In the genomic region with DNA sequence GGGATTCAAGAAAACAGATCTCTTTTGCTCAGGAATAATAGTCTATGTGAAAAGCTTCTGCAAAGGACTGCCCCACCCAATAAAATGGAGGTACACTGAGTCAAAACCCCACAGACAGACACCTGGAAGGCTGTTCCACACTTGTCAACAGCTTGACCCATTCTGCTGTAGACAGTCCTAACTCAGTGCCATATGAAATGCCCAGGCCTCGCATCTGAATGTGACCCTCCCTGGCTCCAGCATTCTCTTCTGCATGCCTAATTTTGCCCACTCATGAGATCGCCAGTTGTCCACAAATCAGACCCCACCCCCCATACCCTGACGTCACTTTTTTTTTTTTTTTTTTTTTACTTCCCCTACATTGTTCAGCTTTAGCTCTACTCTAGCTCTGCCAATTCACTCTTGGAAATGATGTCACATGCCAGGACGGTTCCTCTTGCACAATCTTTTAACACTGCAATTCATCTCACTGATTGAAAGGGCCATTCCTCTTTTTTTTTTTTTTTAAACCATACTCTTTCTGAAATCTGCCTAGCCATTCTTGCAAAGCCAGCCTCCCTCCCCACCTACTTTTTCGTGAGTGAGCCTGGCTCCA, we compare ENCODE assay signal across 8 mouse cellular contexts. TPM values are rescaled to one million over a fixed set of nuclear protein-coding genes. Genes with fewer than 3 reads are reported as not detected.
DNase-seq lines count a peak whose midpoint lies in the region; ATAC-seq and TF ChIP-seq lines count a peak whose summit lies in the region.

No protein-coding gene starts in this region.

- no peak for TF ChIP-seq EP300 in heart, postnatal 0 days (IDR thresholded peaks at IDR 0.05; ENCODE audit: low read depth)

- H3K4me2 ChIP-seq in heart, postnatal 0 days (ENCODE audit: low read depth, low read length) = no peak overlapping the region
- H3K4me2 ChIP-seq in heart, embryonic 12.5 days = no peak overlapping the region
- no peak overlapping the region for H3K4me2 ChIP-seq in forebrain, embryonic 16.5 days (ENCODE audit: low read length)

- H3K27ac ChIP-seq in heart, postnatal 0 days (ENCODE audit: low read depth) = no peak overlapping the region
- no peak overlapping the region for H3K27ac ChIP-seq in heart, embryonic 12.5 days (ENCODE audit: poor library complexity, severe bottlenecking)
- no peak overlapping the region for H3K27ac ChIP-seq in forebrain, embryonic 16.5 days (ENCODE audit: low read length)

- no peak for ATAC-seq in heart, postnatal 0 days (ENCODE audit: insufficient read depth, low read depth)
- no peak; the same call in 1 of the 2 replicates for ATAC-seq in heart, embryonic 12.5 days (ENCODE audit: insufficient number of reproducible peaks, low FRiP score)
- ATAC-seq in forebrain, embryonic 16.5 days = peak; percentile 43; the same call in 1 of the 2 replicates

- no peaks in the 10 kb centered on the region for H3K36me3 ChIP-seq in heart, postnatal 0 days (replicated peaks; ENCODE audit: control insufficient read depth, insufficient read depth, low read length)
- no peaks in the 10 kb centered on the region for H3K36me3 ChIP-seq in heart, embryonic 12.5 days
- H3K36me3 ChIP-seq in forebrain, embryonic 16.5 days (ENCODE audit: control insufficient read depth, insufficient read depth) = no peaks in the 10 kb centered on the region

- no peak for TF ChIP-seq CTCF in heart, postnatal 0 days (IDR thresholded peaks at IDR 0.05; ENCODE audit: low read depth)

- no peaks in the 10 kb centered on the region for H3K27me3 ChIP-seq in heart, postnatal 0 days (ENCODE audit: control insufficient read depth, insufficient read depth, low read length)
- H3K27me3 ChIP-seq in heart, embryonic 12.5 days (replicated peaks) = no peaks in the 10 kb centered on the region
- no peaks in the 10 kb centered on the region for H3K27me3 ChIP-seq in forebrain, embryonic 16.5 days (replicated peaks; ENCODE audit: control insufficient read depth, insufficient read depth, low read length)

- no peak overlapping the region for H3K9ac ChIP-seq in heart, postnatal 0 days (replicated peaks; ENCODE audit: low read depth, low read length)
- H3K9ac ChIP-seq in heart, embryonic 12.5 days = no peak overlapping the region
- no peak overlapping the region for H3K9ac ChIP-seq in forebrain, embryonic 16.5 days (replicated peaks; ENCODE audit: low read depth, low read length)

- peaks cover 4% of the 10 kb centered on the region; the same call in 1 of the 2 replicates for H3K4me1 ChIP-seq in heart, postnatal 0 days (ENCODE audit: control insufficient read depth, insufficient read depth)
- peaks cover 7% of the 10 kb centered on the region for H3K4me1 ChIP-seq in heart, embryonic 12.5 days (replicated peaks)
- H3K4me1 ChIP-seq in forebrain, embryonic 16.5 days (replicated peaks; ENCODE audit: control insufficient read depth, insufficient read depth, low read length) = peaks cover 15% of the 10 kb centered on the region

- peak; percentile 49 for DNase-seq in heart, postnatal 0 days (ENCODE audit: low spot score)
- peak; percentile 98 for DNase-seq in Muller cell, postnatal 12 days (ENCODE audit: inconsistent ontology term)
- peak; percentile 79 for DNase-seq in lung, postnatal 36 days
- no peak for DNase-seq in cerebellum, postnatal 25 days
- no peak for DNase-seq in thymus, adult 18-20 months
- no peak for DNase-seq in cerebellum, adult 11-12 months

- no peaks in the 10 kb centered on the region for H3K9me3 ChIP-seq in heart, postnatal 0 days (replicated peaks; ENCODE audit: control insufficient read depth, low read length)
- H3K9me3 ChIP-seq in heart, embryonic 12.5 days (replicated peaks) = no peaks in the 10 kb centered on the region
- no peaks in the 10 kb centered on the region for H3K9me3 ChIP-seq in forebrain, embryonic 16.5 days (ENCODE audit: control insufficient read depth, low read length)

- 51% methylated on average over 5 of the region's 5 CpGs for WGBS in heart, postnatal 0 days
- WGBS in heart, embryonic 12.5 days = 58% methylated on average over 5 of the region's 5 CpGs
- WGBS in forebrain, embryonic 16.5 days = 16% methylated on average over 5 of the region's 5 CpGs

- no peak overlapping the region for H3K4me3 ChIP-seq in heart, postnatal 0 days (ENCODE audit: low read depth, low read length)
- H3K4me3 ChIP-seq in heart, embryonic 12.5 days = no peak overlapping the region
- H3K4me3 ChIP-seq in forebrain, embryonic 16.5 days (replicated peaks; ENCODE audit: low read length) = no peak overlapping the region

RNA-seq across cellular contexts. Expression of a gene that starts 1.5 kb away (rescaled TPM):
- 1.1 TPM in 1 of 2 replicates, not detected in the other for total RNA-seq in heart, postnatal 0 days (2014; rRNA removed; ENCODE audit: low replicate concordance)
- 0.15 TPM in 1 of 2 replicates, not detected in the other for polyA plus RNA-seq in heart, postnatal 0 days (2015; fragmentation: Nextera tagmentation; extraction: Ambion mirVana)
- polyA plus RNA-seq in heart, embryonic 12.5 days (2016; fragmentation: Nextera tagmentation; extraction: Ambion mirVana) = 0.18 TPM in 1 of 2 replicates, not detected in the other
- 0.67 and 1.2 TPM in 2 replicates for polyA plus RNA-seq in forebrain, embryonic 16.5 days (2015; fragmentation: Nextera tagmentation; extraction: Ambion mirVana)

RNA-seq across cellular contexts. Expression of a gene that starts 48.6 kb away (rescaled TPM):
- 21.3 and 26.6 TPM in 2 replicates for total RNA-seq in heart, postnatal 0 days (2014; rRNA removed; ENCODE audit: low replicate concordance)
- polyA plus RNA-seq in heart, postnatal 0 days (2015; fragmentation: Nextera tagmentation; extraction: Ambion mirVana) = 25.7 and 26.2 TPM in 2 replicates
- polyA plus RNA-seq in heart, embryonic 12.5 days (2016; fragmentation: Nextera tagmentation; extraction: Ambion mirVana) = 34.9 and 35.6 TPM in 2 replicates
- 13.1 and 20.0 TPM in 2 replicates for polyA plus RNA-seq in forebrain, embryonic 16.5 days (2015; fragmentation: Nextera tagmentation; extraction: Ambion mirVana)

Comparison
In these comparisons a context has a peak if more than half of its experiments do, and no peak if none do; other contexts are left out.
1. DNase-seq: peak in heart, postnatal 0 days (single experiment), Muller cell, postnatal 12 days (single experiment) and lung, postnatal 36 days (single experiment); none in cerebellum, postnatal 25 days (0 of 2), thymus, adult 18-20 months (0 of 2) and cerebellum, adult 11-12 months (single experiment).